Mouse (Mus musculus): ENCODE measurements around the gene Ccdc117.

DNA sequence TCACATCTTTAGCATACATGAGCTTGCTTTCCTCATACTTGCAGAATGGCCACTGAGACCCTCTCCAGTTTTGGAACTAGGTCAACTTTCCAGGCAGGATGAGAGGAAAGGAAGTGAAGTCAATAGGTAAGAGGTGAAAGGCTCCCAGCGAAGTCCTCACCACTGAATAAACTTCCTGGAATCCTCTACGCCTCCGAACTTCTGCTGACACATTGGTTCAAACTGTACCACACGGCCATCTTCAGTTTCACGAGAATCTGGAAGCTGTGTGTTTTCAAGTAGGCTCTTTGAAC lies 31.9 kb downstream of the Ccdc117 start:
- TF ChIP-seq POLR2A (IDR thresholded peaks at IDR 0.05; ENCODE audit: insufficient read length, low read depth), result no peak
- TF ChIP-seq MAX (IDR thresholded peaks at IDR 0.05; ENCODE audit: low read depth), result no peak
- no peak for TF ChIP-seq USF1 (IDR thresholded peaks at IDR 0.05; ENCODE audit: low read depth)
- TF ChIP-seq REST (IDR thresholded peaks at IDR 0.05; ENCODE audit: insufficient read depth, insufficient read length), result no peak
- no peak for TF ChIP-seq MYOD1 (IDR thresholded peaks at IDR 0.05; ENCODE audit: control insufficient read depth in 1 of 3, insufficient read length in 2 of 3, low read depth in 2 of 3)
- no peak for TF ChIP-seq MYOG (IDR thresholded peaks at IDR 0.05; ENCODE audit: control insufficient read depth in 1 of 3, insufficient read depth in 1 of 3, insufficient read length in 2 of 3, low read depth in 2 of 3)
- no peak for TF ChIP-seq POLR2AphosphoS2 (IDR thresholded peaks at IDR 0.05; ENCODE audit: insufficient read length, low read depth)
- TF ChIP-seq TCF12 (IDR thresholded peaks at IDR 0.05; ENCODE audit: insufficient read depth, poor library complexity, severe bottlenecking), result no peak
- TF ChIP-seq CEBPB (IDR thresholded peaks at IDR 0.05; ENCODE audit: insufficient read depth, poor library complexity, severe bottlenecking), result no peak
- no peak for TF ChIP-seq SRF (IDR thresholded peaks at IDR 0.05; ENCODE audit: control insufficient read depth, insufficient read length, low read depth)
